Mouse (Mus musculus) MEL (cell line): ENCODE data around the gene Aqp11. TPM values are rescaled to one million over a fixed set of nuclear protein-coding genes. Genes with fewer than 3 reads are reported as not detected.

Experiments used
- DNase-seq: peaks from one replicate; pipeline ENCODE4 v3.0.0; 2011; ENCODE audit warnings: low read depth, low spot score
- H3K27ac ChIP-seq: 2 replicates; pipeline ENCODE4 v1.5.1; 2012; ENCODE audit warnings: low read depth, mild to moderate bottlenecking, control low read depth, low read length, moderate library complexity; ENCODE audit not compliant: control insufficient read depth
- H3K27me3 ChIP-seq, 2 experiments: fragments of 150-350 bp in 1 of 2; sonication (generic) in 1 of 2; 2 replicates each; pipeline ENCODE4 v1.6.1; 2012; ENCODE audit warnings: low read length in 2 of 2, mild to moderate bottlenecking in 2 of 2, improper control_type of control experiment in 1 of 2, moderate library complexity in 1 of 2; ENCODE audit not compliant: insufficient read depth in 2 of 2, control insufficient read depth in 1 of 2
- H3K36me3 ChIP-seq, 2 experiments: 2 replicates each; pipeline ENCODE4 v1.6.1; 2012 to 2014; ENCODE audit warnings: low read length in 2 of 2, improper control_type of control experiment in 1 of 2, inconsistent platforms in 1 of 2, mild to moderate bottlenecking in 1 of 2; ENCODE audit not compliant: insufficient read depth in 2 of 2, control insufficient read depth in 1 of 2
- H3K4me1 ChIP-seq, 2 experiments: fragments of 150-350 bp in 1 of 2; sonication (generic) in 1 of 2; 2 replicates each; pipeline ENCODE4 v1.6.1; 2012; ENCODE audit warnings: low read length in 2 of 2, improper control_type of control experiment in 1 of 2, mild to moderate bottlenecking in 1 of 2; ENCODE audit not compliant: insufficient read depth in 2 of 2, control insufficient read depth in 1 of 2
- H3K4me3 ChIP-seq, 2 experiments: fragments of 150-350 bp in 1 of 2; sonication (generic) in 1 of 2; 2 replicates each; pipeline ENCODE4 v1.5.1; 2012; ENCODE audit warnings: low read depth in 2 of 2, low read length in 2 of 2, mild to moderate bottlenecking in 2 of 2, moderate library complexity in 2 of 2, control low read depth in 1 of 2, improper control_type of control experiment in 1 of 2; ENCODE audit not compliant: control insufficient read depth in 1 of 2, insufficient read depth in 1 of 2
- H3K79me2 ChIP-seq: 2 replicates; pipeline ENCODE4 v1.6.1; 2012; ENCODE audit warnings: mild to moderate bottlenecking, low read length, moderate library complexity; ENCODE audit not compliant: control insufficient read depth, poor library complexity, insufficient read depth
- H3K9ac ChIP-seq: 2 replicates; pipeline ENCODE4 v1.6.1; 2012; ENCODE audit warnings: low read depth, mild to moderate bottlenecking, control low read depth, low read length, moderate library complexity; ENCODE audit not compliant: control insufficient read depth, poor library complexity, severe bottlenecking
- H3K9me3 ChIP-seq: fragments of 150-350 bp; sonication (generic); replicated peaks from 2 replicates; pipeline ENCODE4 v1.6.1; 2012; ENCODE audit warnings: mild to moderate bottlenecking, low read length, improper control_type of control experiment, moderate library complexity; ENCODE audit not compliant: insufficient read depth
- CHD1 ChIP-seq: IDR thresholded peaks from 2 replicates; pipeline ENCODE4 v1.6.1; 2012; ENCODE audit warnings: low read depth, mild to moderate bottlenecking, inconsistent platforms, low read length, improper control_type of control experiment
- CTCF ChIP-seq, 3 experiments: IDR thresholded peaks in 2 of 3; conservative IDR thresholded peaks in 1 of 3; 2 replicates each; pipeline ENCODE4 v1.5.1; 2011 to 2012; ENCODE audit warnings: low read length in 3 of 3, low read depth in 2 of 3, mild to moderate bottlenecking in 2 of 3, improper control_type of control experiment in 1 of 3, inconsistent platforms in 1 of 3, mixed read lengths in 1 of 3, moderate library complexity in 1 of 3; ENCODE audit not compliant: control insufficient read depth in 1 of 3, insufficient read depth in 1 of 3, poor library complexity in 1 of 3, severe bottlenecking in 1 of 3
- E2F4 ChIP-seq: IDR thresholded peaks from 2 replicates; pipeline ENCODE4 v1.6.1; 2011; ENCODE audit warnings: low read depth, low read length, improper control_type of control experiment, borderline replicate concordance
- ELF1 ChIP-seq: IDR thresholded peaks from 2 replicates; pipeline ENCODE4 v1.6.1; 2014; ENCODE audit warnings: low read depth, mild to moderate bottlenecking, inconsistent platforms, low read length, improper control_type of control experiment, moderate library complexity
- EP300 ChIP-seq, 2 experiments: IDR thresholded peaks; 2 replicates each; pipeline ENCODE4 v1.6.1; 2011; ENCODE audit warnings: improper control_type of control experiment in 2 of 2, low read length in 2 of 2, low read depth in 1 of 2, mild to moderate bottlenecking in 1 of 2
- GABPA ChIP-seq: IDR thresholded peaks from 2 replicates; pipeline ENCODE4 v1.6.1; 2012; ENCODE audit warnings: low read depth, mild to moderate bottlenecking, inconsistent platforms, low read length, improper control_type of control experiment, moderate library complexity
- GATA1 ChIP-seq: IDR thresholded peaks from 2 replicates; pipeline ENCODE4 v1.6.1; 2011; ENCODE audit warnings: low read depth, low read length, improper control_type of control experiment
- MXI1 ChIP-seq: IDR thresholded peaks from 2 replicates; pipeline ENCODE4 v1.6.1; 2011; ENCODE audit warnings: mild to moderate bottlenecking, low read depth, low read length, improper control_type of control experiment
- MYB ChIP-seq: IDR thresholded peaks from 2 replicates; pipeline ENCODE4 v1.6.1; 2011; ENCODE audit warnings: mild to moderate bottlenecking, low read depth, low read length, improper control_type of control experiment
- MYC ChIP-seq: IDR thresholded peaks from 2 replicates; pipeline ENCODE4 v1.6.1; 2011; ENCODE audit warnings: low read depth, mild to moderate bottlenecking, low read length, improper control_type of control experiment, moderate library complexity
- POLR2A ChIP-seq, 2 experiments: IDR thresholded peaks; 2 replicates each; pipeline ENCODE4 v1.6.1; 2011 to 2012; ENCODE audit warnings: low read length in 2 of 2, mild to moderate bottlenecking in 2 of 2, control low read depth in 1 of 2, improper control_type of control experiment in 1 of 2, low read depth in 1 of 2, moderate library complexity in 1 of 2; ENCODE audit not compliant: control insufficient read depth in 1 of 2, insufficient read depth in 1 of 2, poor library complexity in 1 of 2
- POLR2AphosphoS2 ChIP-seq: IDR thresholded peaks from 2 replicates; pipeline ENCODE4 v1.6.1; 2011; ENCODE audit warnings: low read length, improper control_type of control experiment
- RAD21 ChIP-seq: IDR thresholded peaks from 2 replicates; pipeline ENCODE4 v1.6.1; 2011; ENCODE audit warnings: mild to moderate bottlenecking, low read depth, low read length, improper control_type of control experiment
- RCOR1 ChIP-seq: IDR thresholded peaks from 2 replicates; pipeline ENCODE4 v1.6.1; 2012; ENCODE audit warnings: low read depth, mild to moderate bottlenecking, inconsistent platforms, low read length, improper control_type of control experiment
- SMC3 ChIP-seq: IDR thresholded peaks from 2 replicates; pipeline ENCODE4 v1.6.1; 2011; ENCODE audit warnings: low read depth, low read length, improper control_type of control experiment
- TAL1 ChIP-seq: IDR thresholded peaks from 2 replicates; pipeline ENCODE4 v1.6.1; 2012; ENCODE audit warnings: mild to moderate bottlenecking, inconsistent platforms, low read length, moderate library complexity, mixed read lengths
- TBP ChIP-seq: IDR thresholded peaks from 2 replicates; pipeline ENCODE4 v1.8.0; 2011; ENCODE audit warnings: low read depth, low read length, improper control_type of control experiment
- TCF12 ChIP-seq: IDR thresholded peaks from 2 replicates; pipeline ENCODE4 v1.6.1; 2014; ENCODE audit warnings: low read depth, mild to moderate bottlenecking, inconsistent platforms, low read length, improper control_type of control experiment, moderate library complexity
- ZC3H11A ChIP-seq: IDR thresholded peaks from 2 replicates; pipeline ENCODE4 v1.6.1; 2012; ENCODE audit warnings: low read depth, mild to moderate bottlenecking, inconsistent platforms, low read length, improper control_type of control experiment
- ZNF384 ChIP-seq: IDR thresholded peaks from 2 replicates; pipeline ENCODE4 v1.6.1; 2012; ENCODE audit warnings: low read depth, mild to moderate bottlenecking, inconsistent platforms, low read length, improper control_type of control experiment
- polyA plus RNA-seq, 2 experiments: library from polyadenylated mRNA; stranded (reverse) in 1 of 2; unstranded in 1 of 2; fragments of >175 nt in 1 of 2; fragments of >200 nt in 1 of 2; gene quantifications; 2 replicates each; pipeline versions ENCODE4 v1.2.1 to v1.2.4; 2012; ENCODE audit warnings: low replicate concordance in 2 of 2, low read depth in 1 of 2; ENCODE audit not compliant: insufficient read length in 2 of 2, insufficient read depth in 1 of 2, missing spikeins in 1 of 2
- total RNA-seq: library from RNA; depleted of rRNA; stranded (reverse); fragments of 300-350 nt; gene quantifications from 2 replicates; pipeline ENCODE4 v1.2.3, GENCODE M21; 2012

Aqp11 gene
- total and polyA plus RNA-seq, 3 experiments = 0.89 to 3.9 TPM; not detected in 1

DNA sequence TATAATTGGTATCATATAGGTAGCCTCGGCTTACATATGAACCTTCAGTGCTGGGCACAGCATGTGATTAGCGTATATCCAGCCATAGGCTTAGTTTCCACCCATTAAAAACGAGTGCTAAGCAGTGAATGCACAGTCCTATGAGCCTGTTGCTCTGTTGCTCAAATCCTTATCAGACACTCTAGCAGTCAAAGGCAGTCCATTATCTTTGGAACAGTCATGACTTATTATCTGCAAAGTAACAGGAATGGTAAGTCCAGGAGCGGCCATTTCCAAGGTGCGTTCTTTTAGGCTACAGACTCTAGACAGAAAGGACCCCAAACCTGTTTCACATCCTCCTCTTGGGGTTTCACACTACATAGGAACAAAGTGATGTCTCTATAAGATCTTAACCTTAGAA, 4.5 kb downstream of the Aqp11 start:
- Histone ChIP-seq H3K4me1 (peaks cover 1 to 10% of the 10 kb centered on the region in 2 experiments; a peak in 3 of 4 replicates), H3K36me3 (peaks cover 0 to 2% of the 10 kb centered on the region in 2 experiments; a peak in 2 of 4 replicates), H3K27me3 (no peaks in the 10 kb centered on the region), H3K9ac (no peak overlapping the region), H3K4me3 (no peak overlapping the region), H3K79me2 (peaks cover 4% of the 10 kb centered on the region; the same call in 1 of the 2 replicates), H3K27ac (no peak overlapping the region), H3K9me3 (no peaks in the 10 kb centered on the region)
- TF ChIP-seq TBP = no peak
- peak; percentile 53 for TF ChIP-seq GATA1
- peak in 1 of 2 experiments; percentile 51; a peak in 1 of 4 replicates for TF ChIP-seq EP300 (IDR thresholded peaks at IDR 0.05; ENCODE audit: low read depth in 1 of 2, low read length in 2 of 2)
- 0 out of 2 replicates have a peak, but pooled peaks have one; percentile 38 for TF ChIP-seq TCF12
- no peak for DNase-seq

DNA sequence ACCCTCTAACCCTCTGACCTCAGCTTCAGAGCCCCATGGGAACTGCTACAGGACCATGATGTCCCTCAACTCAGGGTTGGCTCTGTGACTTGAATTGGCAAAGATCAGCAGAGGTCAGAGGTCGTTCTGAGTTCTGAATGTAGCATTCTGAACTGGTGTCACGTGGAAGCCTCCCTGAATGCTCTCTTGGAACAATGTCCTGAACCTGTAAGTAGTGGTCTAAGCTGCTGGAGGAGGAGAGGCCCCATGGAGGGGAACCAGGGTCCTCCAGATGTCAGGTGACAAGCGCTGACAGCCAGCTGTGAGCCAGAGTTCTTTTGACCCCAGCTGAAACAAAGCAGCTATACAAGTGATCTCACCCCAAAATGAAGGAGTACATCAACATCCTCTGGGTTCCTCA, 7.7 kb downstream of the Aqp11 start:
- TF ChIP-seq ELF1 (no peak), MYB (no peak), SMC3 (no peak), RCOR1 (no peak), GABPA (no peak), CHD1 (no peak), ZC3H11A (no peak), MYC (no peak), TAL1 (no peak), E2F4 (no peak), POLR2A (IDR thresholded peaks at IDR 0.05; ENCODE audit: control insufficient read depth in 1 of 2, insufficient read depth in 1 of 2, low read depth in 1 of 2, low read length in 2 of 2, poor library complexity in 1 of 2) (no peak), POLR2AphosphoS2 (no peak), ZNF384 (no peak), RAD21 (no peak), GATA1 (no peak), CTCF (IDR thresholded peaks at IDR 0.05 in 2 of 3, conservative IDR thresholded peaks at IDR 0.05 in 1 of 3; ENCODE audit: control insufficient read depth in 1 of 3, insufficient read depth in 1 of 3, low read depth in 2 of 3, low read length in 3 of 3, poor library complexity in 1 of 3, severe bottlenecking in 1 of 3) (no peak), MXI1 (no peak)
- no peak overlapping the region for H3K9ac ChIP-seq
- no peak overlapping the region for H3K4me3 ChIP-seq
- no peak for DNase-seq
- H3K27me3 ChIP-seq = no peaks in the 10 kb centered on the region
- peaks cover 0 to 2% of the 10 kb centered on the region in 2 experiments; a peak in 2 of 4 replicates for H3K36me3 ChIP-seq
- no peak overlapping the region for H3K27ac ChIP-seq
- no peaks in the 10 kb centered on the region for H3K9me3 ChIP-seq
- peaks cover 0 to 3% of the 10 kb centered on the region in 2 experiments; a peak in 1 of 4 replicates for H3K4me1 ChIP-seq
- no peaks in the 10 kb centered on the region for H3K79me2 ChIP-seq
